Mouse (Mus musculus) heart, embryonic 11.5 days (tissue): Measurements from ENCODE around the gene Eepd1. TPM values are rescaled to one million over a fixed set of nuclear protein-coding genes. Genes with fewer than 3 reads are reported as not detected.

ENCODE experiments used
- ATAC-seq: fragments of 200-750 bp; cut with Nextera tagmentation; replicated peaks from 2 replicates; pipeline ENCODE4 v1.8.0; 2017; ENCODE audit warnings: moderate library complexity; ENCODE audit not compliant: insufficient number of reproducible peaks, low FRiP score, low TSS enrichment
- H3K27ac ChIP-seq: fragments of 300-500 bp; sonication (generic); 2 replicates; pipeline ENCODE4 v1.5.1; 2014; ENCODE audit warnings: mild to moderate bottlenecking, low read depth, low read length
- H3K27me3 ChIP-seq: fragments of 300-500 bp; sonication (generic); 2 replicates; pipeline ENCODE4 v1.6.1; 2014; ENCODE audit warnings: mild to moderate bottlenecking, low read length, mixed read lengths; ENCODE audit not compliant: control insufficient read depth, insufficient read depth
- H3K36me3 ChIP-seq: fragments of 300-500 bp; sonication (generic); 2 replicates; pipeline ENCODE4 v1.6.1; 2014; ENCODE audit warnings: mild to moderate bottlenecking, low read length, moderate library complexity, mixed read lengths; ENCODE audit not compliant: control insufficient read depth, insufficient read depth
- H3K4me1 ChIP-seq: fragments of 300-500 bp; sonication (generic); 2 replicates; pipeline ENCODE4 v1.6.1; 2014; ENCODE audit warnings: low read length; ENCODE audit not compliant: control insufficient read depth, insufficient read depth
- H3K4me2 ChIP-seq: fragments of 300-500 bp; sonication (generic); 2 replicates; pipeline ENCODE4 v1.6.1; 2014; ENCODE audit warnings: mild to moderate bottlenecking, moderate library complexity
- H3K4me3 ChIP-seq: fragments of 300-500 bp; sonication (generic); 2 replicates; pipeline ENCODE4 v1.5.1; 2014; ENCODE audit warnings: low read depth, low read length
- H3K9ac ChIP-seq: fragments of 300-500 bp; sonication (generic); 2 replicates; pipeline ENCODE4 v1.6.1; 2014; ENCODE audit warnings: mild to moderate bottlenecking, low read depth, low read length, moderate library complexity
- H3K9me3 ChIP-seq: fragments of 300-500 bp; sonication (generic); replicated peaks from 2 replicates; pipeline ENCODE4 v1.6.1; 2016; ENCODE audit warnings: low read length; ENCODE audit not compliant: control insufficient read depth
- WGBS: fragments of 180-500 bp; shearing (Covaris S2); extraction: QIAGEN DNeasy Blood & Tissue Kit; methylation state at CpG from one replicate; pipeline ENCODE4 v1.1.7; 2014; ENCODE audit not compliant: insufficient replicate concordance; 5-methylcytosine and 5-hydroxymethylcytosine counted together
- polyA plus RNA-seq: library from polyadenylated mRNA; unstranded; fragments of >200 nt; fragmentation: Nextera tagmentation; extraction: Ambion mirVana; gene quantifications from 2 replicates; pipeline ENCODE4 v1.2.1, GENCODE M21; 2014

Eepd1 gene
- polyA plus RNA-seq, 1 experiment from 2014 or later = 20.9 TPM

DNA sequence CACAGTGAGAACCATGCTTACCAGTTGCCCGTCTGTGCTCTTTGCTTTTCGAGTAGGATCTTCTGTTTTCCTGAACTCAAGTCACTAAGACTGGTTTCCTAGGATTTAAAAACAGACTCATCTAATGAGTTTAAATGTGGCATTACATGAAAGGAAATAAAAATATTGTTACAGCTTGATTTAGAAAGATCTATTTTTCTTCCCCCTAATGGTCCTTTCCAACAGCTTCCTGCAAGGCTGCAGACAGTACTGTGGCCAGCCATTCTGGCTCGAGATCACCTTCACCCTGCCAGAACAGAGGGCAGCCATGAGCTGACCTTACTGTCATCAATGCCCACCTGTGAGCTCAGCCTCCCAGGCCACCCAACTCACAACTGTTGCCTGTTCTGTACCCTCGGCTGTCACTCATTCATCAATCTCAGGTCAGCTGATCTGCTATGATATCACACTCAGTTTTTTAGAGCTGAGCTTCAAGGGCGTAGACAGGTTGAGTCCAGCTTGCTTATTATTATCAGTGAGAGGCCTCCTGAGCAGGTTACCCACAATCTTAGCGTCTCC is 73.0 kb downstream of the Eepd1 start:
- Histone ChIP-seq H3K27ac (no peak overlapping the region), H3K9ac (no peak overlapping the region), H3K4me1 (peaks cover 17% of the 10 kb centered on the region; the same call in 1 of the 2 replicates), H3K4me3 (no peak overlapping the region), H3K27me3 (no peaks in the 10 kb centered on the region), H3K4me2 (no peak overlapping the region), H3K36me3 (no peaks in the 10 kb centered on the region), H3K9me3 (no peaks in the 10 kb centered on the region)
- ATAC-seq = no peak
- 56% methylated on average over 6 of the region's 6 CpGs for WGBS

- no peaks in the 10 kb centered on the region for H3K9me3 ChIP-seq
- no peaks in the 10 kb centered on the region for H3K36me3 ChIP-seq
- 63% methylated on average over 6 of the region's 6 CpGs for WGBS
- ATAC-seq = no peak
- no peak overlapping the region for H3K4me2 ChIP-seq
- H3K4me1 ChIP-seq = peaks cover 21% of the 10 kb centered on the region; the same call in 1 of the 2 replicates
- H3K27me3 ChIP-seq = no peaks in the 10 kb centered on the region
- H3K9ac ChIP-seq = no peak overlapping the region
- H3K27ac ChIP-seq = peak overlapping the region; percentile 16; the same call in 1 of the 2 replicates
- no peak overlapping the region for H3K4me3 ChIP-seq
Measured at GRCm38 (mm10) chr9:25555261-25555660, 73.9 kb downstream of the Eepd1 start.

DNA sequence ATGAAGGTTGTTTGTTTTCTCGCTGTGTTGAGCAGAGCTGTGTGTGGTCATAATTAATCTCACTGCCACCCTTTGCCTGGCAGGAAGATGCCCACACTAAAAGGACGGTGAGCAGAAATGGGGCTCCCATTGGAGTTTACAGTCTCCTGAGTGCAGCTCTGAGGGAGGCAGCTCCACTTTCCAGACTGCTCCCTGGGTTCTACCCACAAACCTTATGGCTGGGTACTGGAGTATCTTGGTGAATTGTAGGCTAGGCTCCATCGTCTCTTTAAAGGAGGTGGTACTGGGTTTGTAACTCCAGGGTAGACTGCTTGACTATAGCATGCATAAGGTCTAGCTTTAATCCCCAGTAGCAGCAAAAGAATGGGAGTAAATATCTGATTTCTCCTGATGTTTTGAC is 74.7 kb downstream of the Eepd1 start:
- no peak overlapping the region for H3K27ac ChIP-seq
- WGBS = 78% methylated on average over 3 of the region's 3 CpGs
- no peak overlapping the region for H3K4me3 ChIP-seq
- H3K9ac ChIP-seq = no peak overlapping the region
- H3K9me3 ChIP-seq = no peaks in the 10 kb centered on the region
- no peaks in the 10 kb centered on the region for H3K36me3 ChIP-seq
- H3K4me2 ChIP-seq = no peak overlapping the region
- H3K4me1 ChIP-seq = peaks cover 21% of the 10 kb centered on the region; the same call in 1 of the 2 replicates
- no peak for ATAC-seq
- no peaks in the 10 kb centered on the region for H3K27me3 ChIP-seq

DNA sequence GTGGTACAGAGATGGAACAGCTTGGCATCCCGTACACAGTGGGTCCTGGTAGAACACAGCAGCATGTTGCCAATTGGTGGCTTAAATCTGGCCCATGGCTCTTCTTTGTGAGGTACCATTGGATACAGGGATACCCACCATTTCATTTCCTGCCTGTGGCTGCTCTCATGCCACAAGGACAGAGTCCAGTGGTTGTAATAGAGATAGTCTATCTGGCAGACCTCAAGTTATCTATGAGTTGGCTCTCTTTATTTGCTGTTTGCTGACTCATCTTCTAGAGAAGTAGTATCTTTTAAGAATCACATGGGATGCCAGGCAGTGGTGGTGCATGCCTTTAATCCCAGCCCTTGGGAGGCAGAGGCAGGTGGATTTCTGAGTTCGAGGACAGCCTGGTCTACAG is 76.0 kb downstream of the Eepd1 start:
- peaks cover 14% of the 10 kb centered on the region; the same call in 1 of the 2 replicates for H3K4me1 ChIP-seq
- no peaks in the 10 kb centered on the region for H3K36me3 ChIP-seq
- no peaks in the 10 kb centered on the region for H3K9me3 ChIP-seq
- H3K27ac ChIP-seq = no peak overlapping the region
- no peak overlapping the region for H3K4me3 ChIP-seq
- 83% methylated on average over 2 of the region's 2 CpGs for WGBS
- H3K9ac ChIP-seq = no peak overlapping the region
- H3K4me2 ChIP-seq = no peak overlapping the region
- ATAC-seq = no peak
- H3K27me3 ChIP-seq = no peaks in the 10 kb centered on the region

DNA sequence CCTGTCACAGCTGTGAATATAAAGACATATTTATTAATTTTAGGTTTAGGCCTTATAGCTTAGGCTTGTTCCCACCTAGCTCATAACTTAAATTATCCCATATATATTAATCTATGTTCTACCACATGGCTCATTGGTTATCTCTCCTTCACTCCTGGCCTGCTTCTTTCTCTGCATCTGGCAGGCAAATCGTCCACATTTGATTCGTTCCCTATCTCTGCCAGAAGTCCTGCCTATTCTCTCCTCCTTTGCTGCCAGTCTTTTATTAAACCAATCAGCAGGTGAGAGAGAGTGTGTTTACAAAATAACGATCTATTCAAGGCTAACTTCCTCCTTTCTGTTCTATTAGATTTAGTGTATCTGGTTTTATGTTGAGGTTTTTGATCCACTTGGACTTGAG is 77.5 kb downstream of the Eepd1 start:
- WGBS = 72% methylated on average over 3 of the region's 3 CpGs
- H3K27ac ChIP-seq = no peak overlapping the region
- H3K4me3 ChIP-seq = no peak overlapping the region
- no peaks in the 10 kb centered on the region for H3K9me3 ChIP-seq
- no peaks in the 10 kb centered on the region for H3K36me3 ChIP-seq
- no peak overlapping the region for H3K9ac ChIP-seq
- H3K27me3 ChIP-seq = no peaks in the 10 kb centered on the region
- H3K4me2 ChIP-seq = no peak overlapping the region
- H3K4me1 ChIP-seq = peaks cover 7% of the 10 kb centered on the region; the same call in 1 of the 2 replicates
- no peak for ATAC-seq

- H3K9ac ChIP-seq = no peak overlapping the region
- no peaks in the 10 kb centered on the region for H3K36me3 ChIP-seq
- no peak for ATAC-seq
- no peak overlapping the region for H3K4me2 ChIP-seq
- H3K27me3 ChIP-seq = no peaks in the 10 kb centered on the region
- H3K4me1 ChIP-seq = peaks cover 9% of the 10 kb centered on the region; the same call in 1 of the 2 replicates
- WGBS = 66% methylated on average over 9 of the region's 9 CpGs
- H3K27ac ChIP-seq = peak overlapping the region; percentile 23
- no peaks in the 10 kb centered on the region for H3K9me3 ChIP-seq
- no peak overlapping the region for H3K4me3 ChIP-seq
Measured at GRCm38 (mm10) chr9:25560016-25560758, 78.8 kb downstream of the Eepd1 start.

DNA sequence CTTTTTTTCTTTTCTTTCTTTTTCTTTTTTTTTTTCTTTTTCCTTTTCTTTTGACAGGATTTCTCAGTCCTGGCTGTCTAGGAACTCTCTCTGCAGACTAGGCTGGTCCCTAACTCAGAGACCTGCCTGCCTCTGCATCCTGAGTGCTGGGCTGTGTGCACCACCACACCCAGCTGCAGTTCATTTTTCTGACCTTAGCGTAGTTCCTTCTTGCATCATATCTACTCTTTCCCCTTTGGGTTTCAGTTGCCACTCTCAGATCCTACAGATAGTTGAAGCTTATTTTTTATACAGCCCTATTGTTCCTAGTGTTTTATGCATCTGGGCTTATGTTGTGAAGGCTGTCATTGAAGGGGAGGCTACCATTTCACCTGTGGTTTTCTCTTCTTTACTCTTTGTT is 79.8 kb downstream of the Eepd1 start:
- no peaks in the 10 kb centered on the region for H3K9me3 ChIP-seq
- ATAC-seq = no peak
- H3K4me2 ChIP-seq = no peak overlapping the region
- no peaks in the 10 kb centered on the region for H3K36me3 ChIP-seq
- no peak overlapping the region for H3K27ac ChIP-seq
- peaks cover 9% of the 10 kb centered on the region; the same call in 1 of the 2 replicates for H3K4me1 ChIP-seq
- WGBS = 88% methylated on average over 1 of the region's 1 CpGs
- H3K4me3 ChIP-seq = no peak overlapping the region
- H3K9ac ChIP-seq = no peak overlapping the region
- H3K27me3 ChIP-seq = no peaks in the 10 kb centered on the region

DNA sequence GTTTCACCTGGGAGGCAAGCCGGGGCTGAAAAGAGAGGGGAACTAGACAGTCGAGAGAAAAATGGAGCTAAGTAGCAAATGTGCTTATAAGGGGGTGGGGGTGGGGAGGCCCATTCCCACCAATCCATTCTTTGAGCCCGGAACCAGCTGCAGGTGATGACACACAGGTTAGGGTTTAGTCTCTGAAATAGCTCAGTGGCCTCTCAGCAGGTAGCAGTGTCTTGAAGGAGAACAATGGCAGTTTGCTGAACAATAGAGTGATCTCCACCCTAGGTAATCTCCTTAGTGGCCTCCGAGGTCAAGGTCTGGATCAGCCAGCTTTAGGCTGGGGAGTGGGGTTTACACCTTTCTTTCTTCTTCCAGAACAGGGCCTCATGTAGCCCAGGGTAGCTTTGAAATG is 82.5 kb downstream of the Eepd1 start:
- Histone ChIP-seq H3K4me3 (no peak overlapping the region), H3K9ac (no peak overlapping the region), H3K27ac (no peak overlapping the region), H3K9me3 (no peaks in the 10 kb centered on the region), H3K27me3 (no peaks in the 10 kb centered on the region), H3K4me1 (peaks cover 18% of the 10 kb centered on the region; the same call in 1 of the 2 replicates), H3K4me2 (no peak overlapping the region), H3K36me3 (no peaks in the 10 kb centered on the region)
- WGBS = 70% methylated on average over 4 of the region's 4 CpGs
- ATAC-seq = no peak

DNA sequence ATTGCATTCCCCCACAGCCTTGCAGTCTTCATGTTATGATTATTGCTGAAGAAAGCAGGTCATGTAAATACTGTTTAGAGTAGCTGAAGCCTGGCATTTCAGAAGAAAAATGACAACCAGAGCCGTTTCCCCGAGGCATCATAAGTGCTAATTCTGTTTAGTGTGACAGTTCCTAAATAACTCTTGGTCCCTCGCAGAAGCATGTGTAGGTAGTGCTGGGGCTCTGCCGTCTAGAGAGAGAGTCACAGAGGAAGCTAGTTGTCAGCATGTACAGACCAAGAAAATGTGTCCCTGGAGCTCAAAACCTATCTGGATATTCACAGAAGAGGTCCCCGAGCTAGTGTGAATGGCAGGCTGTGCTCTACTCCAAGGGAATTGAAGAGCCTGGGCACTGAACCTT is 85.7 kb downstream of the Eepd1 start:
- Histone ChIP-seq H3K27ac (no peak overlapping the region), H3K9ac (no peak overlapping the region), H3K4me1 (peaks cover 30% of the 10 kb centered on the region), H3K36me3 (no peaks in the 10 kb centered on the region), H3K4me2 (no peak overlapping the region), H3K27me3 (no peaks in the 10 kb centered on the region), H3K4me3 (no peak overlapping the region), H3K9me3 (no peaks in the 10 kb centered on the region)
- no peak for ATAC-seq
- WGBS = 56% methylated on average over 5 of the region's 5 CpGs
